Mouse (Mus musculus): ENCODE measurements around the gene Zfyve1. TPM values are rescaled to one million over a fixed set of nuclear protein-coding genes. Genes with fewer than 3 reads are reported as not detected.
A peak's percentile ranks its signal among the peaks of the same experiment; 100 is the strongest.

Gene Zfyve1
- total RNA-seq, 2 experiments from 2014 or later = 16.5 to 17.7 TPM

GRCm38 (mm10) chr12:83523056-83523455 is 74.0 kb downstream of the Zfyve1 start:
- no peak for DNase-seq

GRCm38 (mm10) chr12:83521083-83521482 is 75.9 kb downstream of the Zfyve1 start:
- no peak for DNase-seq

GRCm38 (mm10) chr12:83520311-83520890 is 76.6 kb downstream of the Zfyve1 start, which contains the start of gene Dcaf4:
TSS of gene Dcaf4 (plus strand) at chr12:83520466.
- DNase-seq = peak; percentile 96

GRCm38 (mm10) chr12:83517580-83517979 is 79.4 kb downstream of the Zfyve1 start:
- DNase-seq = no peak

GRCm38 (mm10) chr12:83514216-83514615 is 82.8 kb downstream of the Zfyve1 start:
- DNase-seq = no peak

GRCm38 (mm10) chr12:83513185-83513584 is 83.8 kb downstream of the Zfyve1 start:
- peak; percentile 56 for DNase-seq

- no peak for DNase-seq
Measured at GRCm38 (mm10) chr12:83512783-83513182, 84.2 kb downstream of the Zfyve1 start.

GRCm38 (mm10) chr12:83510586-83510985 is 86.4 kb downstream of the Zfyve1 start:
- DNase-seq = no peak

- no peak for DNase-seq
Measured at GRCm38 (mm10) chr12:83506543-83506942, 90.5 kb downstream of the Zfyve1 start.

GRCm38 (mm10) chr12:83502190-83502589 is 94.8 kb downstream of the Zfyve1 start:
- DNase-seq = peak; percentile 47

- no peak for DNase-seq
Measured at GRCm38 (mm10) chr12:83499256-83499655, 97.8 kb downstream of the Zfyve1 start.

- DNase-seq = no peak
Measured at GRCm38 (mm10) chr12:83497959-83498358, 99.1 kb downstream of the Zfyve1 start.

- no peak for DNase-seq
Measured at GRCm38 (mm10) chr12:83496736-83497135, 100.3 kb downstream of the Zfyve1 start.

Other genes starting within 250 kb of the Zfyve1 start
- gene Dpf3, start 109.5 kb downstream of the Zfyve1 start, total RNA-seq (2021) = 10 to 100 TPM; 20.4 to 26.2 TPM
- 10 to 100 TPM; 26.1 to 26.5 TPM for gene Dcaf4, start 76.8 kb downstream of the Zfyve1 start, total RNA-seq (2021)
- 10 to 100 TPM; 54.6 to 75.1 TPM for gene Rbm25, start 34.0 kb upstream of the Zfyve1 start, total RNA-seq (2021)
- gene Psen1, start 90.9 kb upstream of the Zfyve1 start, total RNA-seq (2021) = 10 to 100 TPM; 28.0 to 34.1 TPM
- gene Papln, start 166.4 kb upstream of the Zfyve1 start, total RNA-seq (2021) = 1 to 10 TPM; 5.9 to 6.6 TPM

All from gastrocnemius, postnatal 10 days (tissue).